Comparison of ENCODE assay signal across 9 mouse cellular contexts in the genomic region with DNA sequence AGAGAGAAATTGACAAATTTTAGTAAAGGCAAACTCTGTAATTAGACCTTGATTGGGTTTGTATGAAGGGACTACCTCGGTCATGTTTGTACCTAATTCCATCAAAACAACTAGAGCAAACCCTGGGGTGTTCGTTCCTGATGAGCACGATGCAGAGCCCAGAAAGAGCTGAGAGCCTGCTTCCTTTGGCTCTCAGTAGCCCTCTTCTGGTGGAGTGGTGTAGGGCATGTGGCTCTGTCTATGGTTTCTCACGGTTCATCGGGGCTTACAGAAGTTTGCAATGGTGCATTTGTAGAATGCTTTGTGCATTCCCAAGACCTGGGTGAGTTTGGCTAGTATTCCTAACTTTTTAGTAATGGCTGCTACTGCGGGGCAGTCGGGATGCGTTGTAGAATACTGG. TPM values are rescaled to one million over a fixed set of nuclear protein-coding genes. Genes with fewer than 3 reads are reported as not detected.
A peak's percentile ranks its signal among the peaks of the same experiment; 100 is the strongest.
DNase-seq lines count a peak whose midpoint lies in the region; ATAC-seq and TF ChIP-seq lines count a peak whose summit lies in the region.
"Had no signal": no experiment of that assay in that cellular context is flagged by ENCODE, and none has a peak within 500 bp of the region (broad histone marks: within the 10 kb centered on the region; RNA-seq: fewer than 3 reads in every experiment).

No protein-coding gene starts in this region.

- H3K4me1 ChIP-seq in kidney, adult 2 months (ENCODE audit: control insufficient read depth, insufficient read depth, low read length) = no peaks in the 10 kb centered on the region
- H3K4me1 ChIP-seq in kidney, embryonic 14.5 days (ENCODE audit: control insufficient read depth, insufficient read depth, low read length) = no peaks in the 10 kb centered on the region
- no peaks in the 10 kb centered on the region for H3K4me1 ChIP-seq in thymus, adult 2 months (replicated peaks; ENCODE audit: control insufficient read depth, insufficient read depth, low read length)
- H3K4me1 ChIP-seq in small intestine, adult 2 months (ENCODE audit: control insufficient read depth, insufficient read depth, insufficient read length, low read length) = no peaks in the 10 kb centered on the region

- no peak for ATAC-seq in kidney, embryonic 14.5 days (ENCODE audit: low FRiP score, low TSS enrichment)

- no peak for TF ChIP-seq POLR2A in kidney, adult 2 months (IDR thresholded peaks at IDR 0.05; ENCODE audit: low read depth, low read length)
- no peak for TF ChIP-seq POLR2A in thymus, adult 2 months (IDR thresholded peaks at IDR 0.05; ENCODE audit: control insufficient read depth, extremely low read depth, insufficient read depth, low read length, poor library complexity)
- TF ChIP-seq POLR2A in small intestine, adult 2 months (IDR thresholded peaks at IDR 0.05; ENCODE audit: low read depth, low read length) = no peak

- TF ChIP-seq CTCF in kidney, adult 2 months (conservative IDR thresholded peaks at IDR 0.05; ENCODE audit: insufficient read depth, insufficient read length, low read depth, low read length) = peak; percentile 50
- TF ChIP-seq CTCF in thymus, adult 2 months (IDR thresholded peaks at IDR 0.05; ENCODE audit: borderline replicate concordance, control insufficient read depth, extremely low read depth, insufficient read depth, low read length, poor library complexity) = no peak
- TF ChIP-seq CTCF in small intestine, adult 2 months (IDR thresholded peaks at IDR 0.05; ENCODE audit: extremely low read depth, insufficient read length, insufficient replicate concordance, low read depth, low read length) = peak; percentile 16; the same call in 1 of the 2 replicates

- no peaks in the 10 kb centered on the region for H3K27me3 ChIP-seq in kidney, adult 2 months (replicated peaks; ENCODE audit: control insufficient read depth, insufficient read depth, low read length)
- no peaks in the 10 kb centered on the region for H3K27me3 ChIP-seq in kidney, embryonic 14.5 days (ENCODE audit: control insufficient read depth, insufficient read depth, low read length)
- H3K27me3 ChIP-seq in thymus, adult 2 months (ENCODE audit: control insufficient read depth, insufficient read depth, low read length) = no peaks in the 10 kb centered on the region
- no peaks in the 10 kb centered on the region for H3K27me3 ChIP-seq in small intestine, adult 2 months (ENCODE audit: control insufficient read depth, insufficient read depth, low read length)

- H3K4me2 ChIP-seq in kidney, embryonic 14.5 days (replicated peaks; ENCODE audit: low read depth, low read length) = no peak overlapping the region

- H3K9me3 ChIP-seq in kidney, embryonic 14.5 days (ENCODE audit: control insufficient read depth, low read length) = no peaks in the 10 kb centered on the region

- H3K9ac ChIP-seq in kidney, embryonic 14.5 days (ENCODE audit: low read depth, low read length) = no peak overlapping the region

- H3K27ac ChIP-seq in kidney, adult 2 months (ENCODE audit: insufficient read depth, low read depth, low read length) = no peak overlapping the region
- no peak overlapping the region for H3K27ac ChIP-seq in kidney, embryonic 14.5 days (ENCODE audit: low read depth, low read length)
- no peak overlapping the region for H3K27ac ChIP-seq in thymus, adult 2 months (ENCODE audit: control insufficient read depth, insufficient read depth, low read length)
- no peak overlapping the region for H3K27ac ChIP-seq in small intestine, adult 2 months (ENCODE audit: insufficient read depth, low read depth, low read length)

- peak; percentile 15 for DNase-seq in kidney, adult 2 months
- DNase-seq in thymus, adult 2 months = peak; percentile 22
- no peak for DNase-seq in thymus, adult 18-20 months
- peak; percentile 29 for DNase-seq in embryo, embryonic 11 days
- no peak for DNase-seq in gastrocnemius, postnatal 25 days
- DNase-seq in kidney, adult 11 months = no peak

- H3K36me3 ChIP-seq in kidney, adult 2 months (ENCODE audit: control insufficient read depth, insufficient read depth, low read length) = peaks cover 5% of the 10 kb centered on the region
- peaks cover 77% of the 10 kb centered on the region for H3K36me3 ChIP-seq in kidney, embryonic 14.5 days (ENCODE audit: control insufficient read depth, insufficient read depth, low read length)
- H3K36me3 ChIP-seq in thymus, adult 2 months (ENCODE audit: control insufficient read depth, insufficient read depth, low read length) = peaks cover 58% of the 10 kb centered on the region
- peaks cover 62% of the 10 kb centered on the region for H3K36me3 ChIP-seq in small intestine, adult 2 months (ENCODE audit: control insufficient read depth, insufficient read depth, low read length)

- no peak overlapping the region for H3K4me3 ChIP-seq in kidney, adult 2 months (ENCODE audit: insufficient read depth, low read depth, low read length)
- H3K4me3 ChIP-seq in kidney, embryonic 14.5 days (ENCODE audit: low read length) = no peak overlapping the region
- no peak overlapping the region for H3K4me3 ChIP-seq in thymus, adult 2 months (ENCODE audit: control insufficient read depth, insufficient read depth, low read length)
- no peak overlapping the region for H3K4me3 ChIP-seq in small intestine, adult 2 months (ENCODE audit: low read depth, low read length)

- WGBS in kidney, adult 2 months = 56% methylated on average over 8 of the region's 8 CpGs
- WGBS in kidney, embryonic 14.5 days = 77% methylated on average over 8 of the region's 8 CpGs
- WGBS in thymus, adult 2 months = 60% methylated on average over 8 of the region's 8 CpGs
- WGBS in small intestine, adult 2 months = 58% methylated on average over 8 of the region's 8 CpGs

RNA-seq across cellular contexts. Expression of a gene that starts 8.5 kb away (rescaled TPM):
- 17.7 and 24.5 TPM in 2 replicates for polyA plus RNA-seq in kidney, adult 2 months (2012; rRNA removed)
- polyA plus RNA-seq in kidney, embryonic 14.5 days (2014; fragmentation: Nextera tagmentation; extraction: Ambion mirVana) = 149 and 176 TPM in 2 replicates
- polyA plus RNA-seq in thymus, adult 2 months (2012; rRNA removed) = 25.8 and 26.3 TPM in 2 replicates
- polyA plus RNA-seq in small intestine, adult 2 months (2012; rRNA removed) = 1.9 and 3.6 TPM in 2 replicates
- 10 to 100 TPM; 39.7 to 43.8 TPM for total RNA-seq in gastrocnemius, postnatal 25 days (2021)

RNA-seq across cellular contexts. Expression of a gene that starts 19.5 kb away (rescaled TPM):
- not detected in 2 replicates for polyA plus RNA-seq in kidney, adult 2 months (2012; rRNA removed)
- polyA plus RNA-seq in kidney, embryonic 14.5 days (2014; fragmentation: Nextera tagmentation; extraction: Ambion mirVana) = not detected in 2 replicates
- polyA plus RNA-seq in thymus, adult 2 months (2012; rRNA removed) = not detected in 2 replicates
- polyA plus RNA-seq in small intestine, adult 2 months (2012; rRNA removed) = not detected in 2 replicates
- total RNA-seq in gastrocnemius, postnatal 25 days (2021) = not detected

RNA-seq across cellular contexts. Expression of a gene that starts 20.1 kb away (rescaled TPM):
- polyA plus RNA-seq in kidney, adult 2 months (2012; rRNA removed) = 0.07 and 0.19 TPM in 2 replicates
- 0.14 TPM in 1 of 2 replicates, not detected in the other for polyA plus RNA-seq in kidney, embryonic 14.5 days (2014; fragmentation: Nextera tagmentation; extraction: Ambion mirVana)
- 2.2 and 2.3 TPM in 2 replicates for polyA plus RNA-seq in thymus, adult 2 months (2012; rRNA removed)
- polyA plus RNA-seq in small intestine, adult 2 months (2012; rRNA removed) = 0.18 and 0.88 TPM in 2 replicates
- not detected for total RNA-seq in gastrocnemius, postnatal 25 days (2021)
- polyA plus RNA-seq: embryonic facial prominence, embryonic 11.5 days had no signal

Comparison
In these comparisons a context has a peak if more than half of its experiments do, and no peak if none do; other contexts are left out.
1. DNase-seq: peak in kidney, adult 2 months (single experiment), thymus, adult 2 months (single experiment) and embryo, embryonic 11 days (single experiment); none in thymus, adult 18-20 months (0 of 2), gastrocnemius, postnatal 25 days (single experiment) and kidney, adult 11 months (single experiment).